Mouse (Mus musculus): ENCODE results near the gene H2-T22.
"Not testable (repeated sequence)": the region's sequence is repeated elsewhere in the genome, so short reads cannot be mapped to it uniquely, and the experiment has no call there.

The H2-T22 gene

DNA sequence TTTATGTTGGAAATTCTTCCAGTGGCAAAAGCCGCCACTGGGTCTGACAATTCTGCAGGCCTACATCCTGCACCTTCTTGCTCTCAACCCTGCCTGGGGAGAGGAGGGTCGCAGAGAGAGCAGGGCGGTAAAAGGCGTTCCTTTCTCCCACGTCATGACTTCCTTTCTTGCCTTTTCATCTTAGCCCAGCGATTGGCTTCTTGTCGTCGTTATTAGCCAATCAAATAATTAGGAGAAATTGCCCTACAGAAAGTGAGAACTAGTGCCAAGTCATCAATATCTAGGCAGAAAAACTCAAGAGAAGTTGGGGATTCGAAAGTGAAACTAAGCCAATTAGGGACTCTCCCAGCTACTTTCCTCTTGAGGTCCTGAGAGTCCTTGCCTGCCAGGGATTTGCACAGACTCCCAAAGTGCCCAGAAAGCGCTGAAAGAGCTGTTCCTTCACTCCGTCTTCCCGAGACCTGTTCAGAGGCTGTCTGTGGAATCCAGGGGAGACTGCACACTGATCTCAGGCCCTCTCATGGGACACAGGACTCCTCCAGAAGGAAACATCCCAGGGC, at the start of gene H2-T22, which contains the start of gene Gm6034:
H2-T22 (minus strand) TSS at position 138 of the 560 bp plus-strand sequence.
Gm6034 (plus strand) TSS at position 352 of the 560 bp plus-strand sequence.
- DNase-seq (ENCODE audit: low spot score) = peak; percentile 60

DNA sequence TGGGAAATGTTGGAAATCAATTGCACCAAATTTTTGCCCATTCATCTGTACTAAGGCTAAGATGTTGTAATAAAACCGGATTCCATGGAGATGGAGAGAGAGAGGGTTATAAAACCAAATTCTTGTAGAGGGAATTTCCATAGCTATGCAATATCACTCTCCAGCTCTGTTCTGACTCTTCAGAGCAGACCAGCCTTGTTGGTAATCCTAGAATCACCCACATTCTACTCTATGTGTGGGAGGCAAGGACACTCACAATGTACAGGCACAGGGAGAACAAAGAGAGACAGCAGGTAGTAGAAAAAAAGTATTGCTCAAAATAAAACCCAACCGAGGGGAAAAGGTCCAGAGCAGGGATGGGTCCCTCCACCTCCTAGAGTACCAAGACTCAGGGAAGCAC, 49.4 kb upstream of the H2-T22 start:
- not testable (repeated sequence) for DNase-seq (ENCODE audit: low spot score)

DNA sequence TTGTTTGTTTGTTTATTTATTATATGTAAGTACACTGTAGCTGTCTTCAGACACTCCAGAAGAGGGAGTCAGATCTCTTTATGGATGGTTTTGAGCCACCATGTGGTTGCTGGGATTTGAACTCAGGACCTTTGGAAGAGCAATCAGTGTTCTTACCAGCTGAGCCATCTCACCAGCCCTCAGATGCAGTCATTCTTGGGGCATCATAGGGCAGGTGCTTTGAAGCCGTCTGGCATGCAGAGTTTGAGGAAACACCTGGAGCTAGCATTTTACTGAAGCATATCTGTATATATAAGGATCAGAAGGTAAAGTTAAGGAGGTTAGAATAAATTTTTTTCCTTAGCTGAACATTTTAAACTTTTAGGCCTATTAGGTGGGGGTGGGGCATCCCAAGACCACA, 43.4 kb upstream of the H2-T22 start:
- DNase-seq (ENCODE audit: low spot score) = not testable (repeated sequence)

DNA sequence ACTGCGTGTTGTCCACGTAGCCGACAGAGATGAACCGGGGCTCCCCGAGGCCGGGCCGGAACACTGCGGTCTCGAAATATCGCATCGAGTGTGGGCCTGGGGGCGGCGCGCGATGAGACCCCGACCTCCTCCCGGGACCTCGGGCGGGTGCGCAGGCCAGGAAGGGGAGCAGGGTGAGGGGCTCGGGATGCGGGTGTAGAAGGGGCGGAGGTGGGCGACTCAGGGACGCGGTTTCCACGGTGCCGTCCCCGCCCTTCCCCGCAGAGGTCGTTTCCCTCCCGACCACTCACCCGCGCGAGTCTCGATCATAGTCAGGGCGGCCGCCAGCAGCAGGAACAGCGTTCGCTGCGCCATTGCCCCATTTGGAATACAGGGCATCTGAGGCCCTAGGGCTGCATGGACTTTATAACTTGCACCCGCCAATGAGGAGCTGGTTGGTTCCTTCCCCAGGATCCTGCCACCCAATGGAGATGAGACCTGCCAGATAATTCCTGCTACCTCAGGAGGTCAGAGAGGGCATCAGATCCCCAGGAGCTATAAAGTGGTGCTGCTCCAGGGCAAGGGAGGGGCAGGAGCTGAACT, 41.4 kb upstream of the H2-T22 start:
- no peak for DNase-seq (ENCODE audit: low spot score)

DNA sequence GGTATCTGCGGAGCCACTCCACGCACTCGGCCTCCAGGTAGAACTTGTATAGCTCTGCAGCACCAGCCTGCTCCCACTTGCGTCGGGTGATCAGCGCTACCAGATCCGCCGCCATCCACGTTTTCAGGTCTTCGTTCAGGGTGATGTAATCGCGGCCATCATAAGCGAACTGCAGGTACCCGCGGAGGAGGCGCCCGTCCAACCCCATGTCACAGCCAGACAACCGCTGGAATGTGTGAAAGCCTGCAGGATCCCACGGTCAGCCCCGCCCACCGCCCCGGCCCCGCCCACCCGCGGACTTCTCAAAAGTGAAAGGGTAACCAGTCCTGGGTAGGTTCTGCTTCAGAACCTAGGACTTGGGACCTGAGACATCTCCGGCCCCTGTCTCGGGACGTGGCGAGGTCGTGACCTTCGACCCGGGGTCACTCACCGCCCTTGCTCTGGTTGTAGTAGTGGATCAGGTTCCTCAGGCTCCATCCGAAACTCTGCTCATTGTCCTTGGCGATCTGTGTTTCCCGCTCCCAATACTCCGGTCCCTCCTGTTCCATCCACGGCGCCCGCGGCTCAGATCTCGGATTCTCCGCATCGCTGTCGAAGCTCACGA, 40.8 kb upstream of the H2-T22 start:
- peak; percentile 16 for DNase-seq (ENCODE audit: low spot score)

DNA sequence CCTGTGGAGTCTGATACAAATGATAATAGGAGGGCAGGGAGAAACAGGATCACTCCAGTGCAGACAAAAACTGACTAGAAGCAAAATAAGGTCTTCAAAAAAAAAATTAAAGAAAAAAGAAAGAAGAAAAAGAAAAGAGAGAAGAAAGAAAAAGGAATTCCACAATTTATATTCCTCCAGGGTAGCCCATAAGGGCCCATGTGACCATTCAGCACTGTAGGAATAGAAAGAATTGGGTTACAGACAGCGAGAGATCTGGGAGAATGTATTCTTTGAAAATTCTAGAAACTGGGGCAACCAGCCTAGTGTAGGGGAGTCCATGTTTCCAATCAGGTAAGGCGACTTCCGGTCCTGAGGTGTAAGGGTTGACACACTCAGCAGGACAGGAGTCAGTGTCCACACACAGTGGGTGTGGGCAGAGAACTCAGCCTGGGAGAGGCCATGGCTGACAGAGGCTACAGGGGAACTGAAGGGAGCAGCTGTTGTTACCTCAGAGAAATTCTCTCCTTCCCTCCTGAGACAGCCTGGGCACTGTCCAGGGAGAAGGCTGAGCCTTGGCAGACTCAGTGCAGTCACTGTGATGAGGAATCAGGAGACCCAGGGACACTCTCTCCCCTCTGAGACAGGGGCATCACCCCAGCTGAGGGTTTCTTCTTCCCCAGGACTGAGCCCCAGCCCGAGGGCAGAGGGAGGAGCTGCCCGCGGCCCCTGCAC, 40.1 kb upstream of the H2-T22 start:
- DNase-seq (ENCODE audit: low spot score) = not testable (repeated sequence)

DNA sequence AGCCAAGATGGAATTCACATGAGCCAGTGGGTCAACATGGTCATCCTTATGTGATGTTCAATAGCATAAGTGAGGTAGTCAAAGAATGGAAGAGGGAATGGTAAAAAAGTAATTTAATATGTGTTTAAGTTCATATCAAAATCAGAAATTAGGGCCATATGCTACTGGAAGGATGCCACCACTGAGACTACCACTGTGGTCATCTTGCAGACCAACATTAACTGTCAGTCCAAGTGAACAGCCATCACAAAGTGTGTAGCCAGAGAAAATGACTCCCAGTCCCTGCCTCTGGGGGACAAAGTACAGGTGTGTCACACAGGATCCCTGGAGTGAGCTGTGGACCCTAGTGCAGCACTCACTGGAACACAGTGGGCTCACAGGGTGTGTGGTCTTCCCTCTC, 39.4 kb upstream of the H2-T22 start:
- DNase-seq (ENCODE audit: low spot score) = not testable (repeated sequence)

DNA sequence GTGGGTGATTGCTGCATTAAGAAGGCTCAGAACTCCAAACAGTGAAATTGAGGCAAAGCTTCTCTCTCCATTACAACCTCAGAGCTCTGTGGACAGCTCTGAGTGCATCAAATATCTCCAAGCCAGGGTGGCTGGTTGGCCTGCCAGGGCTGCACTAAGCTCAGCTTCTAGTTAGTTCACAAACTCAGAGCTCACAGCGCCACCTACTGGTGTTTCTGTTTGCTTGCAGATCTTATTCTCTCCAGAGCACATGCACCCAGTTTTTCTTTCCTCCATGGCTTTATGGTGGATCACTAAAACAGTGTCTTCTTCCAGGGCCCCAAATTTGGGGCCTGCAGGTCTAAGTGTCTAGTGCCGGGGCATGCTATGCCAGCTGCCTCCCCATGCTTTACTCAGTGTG, 18.3 kb upstream of the H2-T22 start:
- peak; percentile 75 for DNase-seq (ENCODE audit: low spot score)

DNA sequence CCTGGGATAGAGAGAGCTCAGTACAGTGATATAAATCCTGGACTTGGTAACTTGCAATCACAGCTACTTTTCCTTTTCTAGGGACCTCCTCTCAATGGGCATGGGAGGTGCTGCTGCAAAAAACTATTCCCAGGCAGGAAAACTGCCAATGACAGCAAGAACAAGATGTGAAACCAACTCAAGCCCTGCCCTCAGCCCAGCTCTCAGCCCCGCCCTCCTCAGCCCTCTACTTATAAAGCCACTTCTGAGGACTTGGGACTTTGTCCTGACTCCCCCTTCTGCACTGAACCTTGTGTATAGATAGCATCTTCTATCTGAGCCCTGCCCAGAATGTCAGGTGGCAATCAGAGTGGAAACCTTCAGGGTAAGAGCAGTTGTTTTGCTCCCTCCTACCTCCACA, 15.8 kb upstream of the H2-T22 start, which contains the start of gene Gm11127:
Gm11127 (minus strand) TSS at position 10 of the 400 bp plus-strand sequence.
- not testable (repeated sequence) for DNase-seq (ENCODE audit: low spot score)

DNA sequence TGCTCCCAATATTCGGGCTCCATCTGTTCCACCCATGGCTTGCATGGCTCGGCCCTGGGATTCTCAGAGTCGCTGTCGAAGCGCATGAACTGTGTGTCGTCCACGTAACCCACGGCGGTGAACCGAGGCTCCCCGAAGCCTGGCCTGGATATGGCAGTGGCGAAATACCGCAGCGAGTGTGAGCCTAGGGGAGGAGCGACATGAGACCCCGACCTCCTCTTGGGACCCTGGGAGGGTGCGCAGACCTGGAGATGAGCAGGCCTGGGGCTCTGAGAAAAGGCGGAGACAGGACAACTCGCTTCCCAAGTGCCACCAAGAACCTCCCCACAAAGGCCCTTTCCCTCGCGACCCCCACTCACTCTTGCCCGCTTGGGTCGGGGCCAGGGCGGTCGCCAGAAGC, 15.4 kb upstream of the H2-T22 start:
- not testable (repeated sequence) for DNase-seq (ENCODE audit: low spot score)

DNA sequence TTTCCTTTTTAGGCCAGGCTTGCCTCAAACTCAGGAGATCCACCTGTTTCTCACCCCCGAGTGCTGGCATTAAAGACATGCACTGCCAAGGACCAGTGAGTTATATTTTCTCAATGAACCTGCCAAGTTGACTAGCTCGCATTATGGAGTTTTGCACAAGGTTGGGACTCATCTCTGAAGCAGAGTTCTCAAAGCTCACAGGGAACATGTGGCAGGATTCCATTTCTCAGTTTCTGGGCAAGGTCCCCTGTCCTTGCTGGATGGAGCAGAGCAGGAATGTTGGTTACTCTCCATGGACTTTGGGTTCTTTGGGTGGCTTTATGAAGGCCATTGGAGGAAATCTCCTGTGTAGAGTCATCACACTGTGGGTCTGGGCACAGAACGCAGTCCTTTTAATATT, 739 bp upstream of the H2-T22 start:
- no peak for DNase-seq (ENCODE audit: low spot score)

DNA sequence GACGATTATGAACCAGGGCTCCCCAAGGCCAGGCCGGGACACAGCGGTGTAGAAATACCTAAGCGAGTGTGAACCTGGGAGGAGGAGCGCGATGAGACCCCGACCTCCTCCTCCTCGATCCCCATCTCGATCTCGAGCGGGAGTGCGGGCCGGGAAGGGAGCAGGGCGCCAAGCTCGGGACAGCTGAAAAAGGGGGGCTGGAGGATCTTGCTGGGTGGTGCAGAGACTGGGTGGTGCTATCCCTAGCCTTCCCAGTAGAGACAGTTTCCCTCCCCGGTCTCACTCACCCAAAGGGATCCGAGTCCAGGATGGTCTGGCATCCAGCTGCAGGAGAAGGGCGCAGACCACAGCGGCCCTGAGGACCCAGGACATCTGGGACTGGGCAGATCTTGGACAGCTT, 492 bp downstream of the H2-T22 start:
- DNase-seq (ENCODE audit: low spot score) = peak; percentile 32

DNA sequence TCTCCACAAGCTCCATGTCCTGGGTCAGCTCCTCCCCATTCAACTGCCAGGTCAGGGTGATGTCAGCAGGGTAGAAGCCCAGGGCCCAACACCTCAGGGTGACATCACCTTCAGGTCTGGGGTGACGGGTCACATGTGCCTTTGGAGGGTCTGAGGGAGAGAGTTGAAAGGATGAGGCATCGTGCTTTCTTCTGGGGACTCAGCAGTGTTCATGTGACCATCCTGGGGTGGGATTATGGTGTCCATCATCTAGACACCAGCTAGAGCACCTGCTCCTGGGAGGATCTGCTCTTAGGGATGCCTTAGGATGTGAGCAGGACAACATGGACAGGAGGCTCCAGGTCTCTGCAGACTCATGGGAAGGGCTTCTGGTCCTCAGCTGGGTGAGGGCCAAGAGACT, 1.9 kb downstream of the H2-T22 start:
- DNase-seq (ENCODE audit: low spot score) = not testable (repeated sequence)

DNA sequence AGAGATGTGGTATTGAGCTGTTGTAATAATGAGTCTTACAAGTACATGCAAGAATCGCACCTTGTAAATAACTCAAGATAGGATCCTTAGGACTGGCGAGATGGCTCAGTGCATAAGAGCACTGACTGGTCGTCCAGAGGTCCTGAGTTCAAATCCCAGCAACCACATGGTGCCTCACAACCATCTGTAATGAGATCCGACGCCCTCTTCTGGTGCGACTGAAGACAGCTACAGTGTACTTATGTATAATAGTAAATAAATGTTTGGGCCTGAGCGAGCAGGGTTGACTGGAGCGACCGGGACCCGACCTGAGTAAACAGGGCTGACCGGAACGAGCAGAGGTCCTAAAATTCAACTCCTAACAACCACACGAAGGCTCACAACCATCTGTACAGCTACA, 6.4 kb downstream of the H2-T22 start:
- not testable (repeated sequence) for DNase-seq (ENCODE audit: low spot score)

DNA sequence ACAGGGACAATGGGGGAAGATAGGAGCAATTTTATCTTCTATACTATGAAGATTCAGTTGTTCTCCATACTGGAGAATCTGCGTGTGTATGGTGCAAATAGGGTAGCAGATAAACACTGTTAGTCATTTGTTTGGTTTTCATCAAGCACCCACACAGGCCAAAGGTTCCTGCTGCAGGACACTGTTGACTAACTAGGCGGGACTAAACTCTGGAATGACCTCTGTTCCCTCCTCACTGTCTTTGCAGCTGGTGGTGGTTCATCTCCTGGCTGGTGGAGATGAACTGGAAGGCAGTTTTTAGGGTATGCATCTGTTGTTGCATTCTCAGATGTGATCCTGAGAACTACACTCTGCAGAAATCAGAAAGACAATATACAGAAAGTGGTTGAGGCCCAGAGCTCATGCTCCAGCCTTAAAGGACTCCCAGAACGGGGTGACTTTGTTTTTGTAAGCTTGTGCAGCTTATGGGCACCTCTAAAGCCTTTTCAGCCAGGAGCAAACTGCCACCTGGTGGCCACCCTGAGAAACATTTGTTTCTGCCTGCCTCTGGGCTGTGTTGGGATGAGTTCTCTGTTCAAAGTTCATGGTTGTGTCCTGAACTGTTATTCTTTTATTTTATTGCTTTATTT, 7.4 kb downstream of the H2-T22 start:
- peak; percentile 57 for DNase-seq (ENCODE audit: low spot score)

DNA sequence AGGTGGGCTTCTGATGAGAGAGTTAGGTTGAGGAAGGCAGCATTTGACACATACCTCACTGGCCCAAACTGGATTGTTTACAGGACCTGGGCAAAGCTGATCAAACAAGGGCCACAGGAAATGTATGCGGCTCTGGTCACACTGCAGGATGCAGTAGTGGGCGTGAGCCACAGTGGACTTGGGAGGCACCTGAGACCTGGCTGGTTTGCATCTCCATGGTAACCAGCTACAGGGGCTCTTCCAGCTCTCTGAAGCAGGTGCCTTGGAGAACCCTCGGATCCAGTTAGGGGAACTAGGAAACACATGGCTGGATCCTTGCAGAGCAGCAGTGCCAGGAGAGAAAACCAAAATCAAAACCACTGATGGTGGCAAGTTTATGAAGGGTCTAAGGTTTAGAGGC, 8.0 kb downstream of the H2-T22 start:
- not testable (repeated sequence) for DNase-seq (ENCODE audit: low spot score)

DNA sequence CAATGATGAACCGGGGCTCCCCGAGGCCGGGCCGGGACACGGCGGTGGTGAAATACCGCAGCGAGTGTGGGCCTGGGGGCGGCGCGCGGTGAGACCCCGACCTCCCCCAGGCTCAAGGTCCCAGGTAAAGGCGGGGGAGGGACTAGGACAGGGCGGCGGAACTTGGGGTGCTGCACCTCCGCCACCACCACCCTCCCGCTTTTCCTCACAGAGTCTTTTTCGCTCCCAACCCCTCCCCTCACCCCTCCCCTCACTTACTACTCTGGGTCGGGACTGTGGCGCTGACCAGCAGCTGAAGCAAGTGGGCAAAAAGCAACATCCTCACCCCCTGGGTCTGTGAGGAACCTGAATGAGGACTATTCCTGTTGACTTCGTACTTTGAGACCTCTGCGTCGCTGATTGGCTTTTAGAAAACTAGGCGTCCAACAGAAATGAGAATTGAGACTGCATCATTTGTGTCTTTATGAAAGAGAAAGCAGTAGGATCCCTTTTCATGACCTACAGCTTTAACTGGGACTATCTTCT, 10.1 kb downstream of the H2-T22 start, which contains the start of gene H2-T23:
H2-T23 (minus strand) TSS at position 505 of the 525 bp plus-strand sequence.
- DNase-seq (ENCODE audit: low spot score) = peak; percentile 43

DNA sequence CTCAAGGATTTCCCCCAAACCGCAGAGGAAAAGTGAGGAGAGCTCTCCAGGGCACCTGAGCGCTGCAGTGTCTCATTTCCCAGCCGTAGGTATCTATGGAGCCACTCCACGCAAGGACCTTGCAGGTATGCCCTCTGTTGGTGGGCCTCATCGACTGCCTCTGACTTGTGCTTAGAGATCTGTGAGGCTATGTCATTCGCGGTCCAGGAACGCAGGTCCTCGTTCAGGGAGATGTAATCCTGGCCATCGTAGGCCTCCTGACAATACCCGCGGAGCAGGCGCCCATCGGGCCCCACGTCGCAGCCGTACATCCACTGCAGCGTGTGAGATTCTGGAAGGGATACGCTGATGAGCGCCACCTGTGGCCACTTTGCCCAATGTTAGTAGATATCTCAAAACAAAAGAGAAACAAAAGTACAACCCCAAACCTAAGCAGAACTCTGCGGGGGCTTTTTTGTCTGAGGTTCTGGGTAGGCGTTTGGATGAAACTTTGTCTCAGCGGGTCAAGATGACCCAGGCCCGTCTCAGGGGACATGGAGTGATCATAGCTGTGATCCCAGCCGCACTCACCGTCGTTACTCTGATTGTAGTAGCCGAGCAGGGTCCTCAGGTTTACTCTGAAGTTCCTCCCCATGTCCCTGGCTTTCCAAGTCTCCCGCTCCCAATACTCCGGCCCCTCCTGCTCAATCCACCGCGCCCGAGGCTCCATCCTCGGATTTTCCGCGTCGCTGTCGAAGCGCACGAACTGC, 10.8 kb downstream of the H2-T22 start:
- peak; percentile 49 for DNase-seq (ENCODE audit: low spot score)

DNA sequence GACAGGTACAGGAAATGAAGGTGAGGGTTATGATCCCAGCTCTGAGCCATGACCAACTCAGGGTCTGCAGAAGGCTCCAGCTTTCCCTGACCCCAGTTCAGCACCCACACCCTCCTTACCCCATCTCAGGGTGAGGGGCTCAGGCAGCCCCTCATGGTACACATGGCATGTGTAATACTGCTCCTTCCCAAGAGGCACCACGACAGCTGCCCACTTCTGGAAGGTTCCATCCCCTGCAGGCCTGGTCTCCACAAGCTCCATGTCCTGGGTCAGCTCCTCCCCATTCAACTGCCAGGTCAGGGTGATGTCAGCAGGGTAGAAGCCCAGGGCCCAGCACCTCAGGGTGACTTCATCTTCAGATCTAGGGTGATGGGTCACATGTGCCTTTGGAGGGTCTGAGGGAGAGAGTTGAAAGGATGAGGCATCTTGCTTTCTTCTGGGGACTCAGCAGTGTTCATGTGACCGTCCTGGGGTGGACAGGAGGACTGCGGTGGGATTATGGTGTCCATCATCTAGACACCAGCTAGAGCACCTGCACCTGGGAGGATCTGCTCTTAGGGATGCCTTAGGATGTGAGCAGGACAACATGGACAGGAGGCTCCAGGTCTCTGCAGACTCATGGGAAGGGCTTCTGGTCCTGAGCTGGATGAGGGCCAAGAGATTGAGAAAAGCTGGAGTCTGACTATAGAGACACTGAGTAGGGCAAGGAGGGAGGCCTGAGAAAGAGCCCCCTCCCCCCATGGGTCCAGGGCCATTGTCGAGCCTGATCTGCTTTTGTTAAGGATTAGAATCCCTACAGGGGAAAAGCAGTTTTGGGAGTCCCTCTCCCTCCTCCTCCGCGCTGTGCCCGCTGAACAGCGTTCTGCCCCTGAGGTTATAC, 11.6 kb downstream of the H2-T22 start:
- DNase-seq (ENCODE audit: low spot score) = not testable (repeated sequence)

DNA sequence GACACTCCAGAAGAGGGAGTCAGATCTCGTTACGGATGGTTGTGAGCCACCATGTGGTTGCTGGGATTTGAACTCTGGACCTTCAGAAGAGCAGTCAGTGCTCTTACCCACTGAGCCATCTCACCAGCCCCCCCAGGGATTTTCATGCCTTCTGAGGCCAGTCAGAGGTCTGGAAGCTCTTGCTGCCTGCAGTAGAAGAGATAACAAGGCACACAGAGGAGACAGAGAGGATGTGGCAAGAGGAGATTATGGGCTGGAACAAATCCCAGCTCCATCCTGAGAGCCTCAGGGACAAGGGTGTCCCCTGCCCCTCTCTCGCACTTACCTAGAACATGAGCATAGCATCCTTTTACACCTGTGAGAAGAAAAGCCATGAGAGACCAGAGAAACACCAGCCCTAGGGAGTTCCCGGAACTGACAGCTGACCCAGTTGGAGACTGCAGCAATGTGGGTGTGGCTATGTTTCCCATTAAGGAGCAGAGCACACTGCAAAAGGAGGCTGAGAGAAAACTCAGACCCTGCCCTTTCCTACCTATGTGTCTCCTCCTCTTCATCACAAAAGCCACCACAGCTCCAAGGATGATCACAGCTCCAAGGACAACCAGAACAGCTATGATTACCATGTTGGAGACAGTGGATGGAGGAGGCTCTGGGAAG, 12.4 kb downstream of the H2-T22 start:
- not testable (repeated sequence) for DNase-seq (ENCODE audit: low spot score)
